Mouse (Mus musculus): ENCODE data around the gene Gm9573. TPM values are rescaled to one million over a fixed set of nuclear protein-coding genes. Genes with fewer than 3 reads are reported as not detected.

Gm9573 gene
- polyA plus RNA-seq, 1 experiment from 2014 or later: not detected

Other genes with a start within 250 kb of the Gm9573 start
- 0.88 and 1.3 TPM in 2 replicates for gene H2-Q4, start 247.0 kb downstream of the Gm9573 start, polyA plus RNA-seq (2015; fragmentation: Nextera tagmentation; extraction: Ambion mirVana)
- gene H2-Q6, start 201.8 kb downstream of the Gm9573 start, polyA plus RNA-seq (2015; fragmentation: Nextera tagmentation; extraction: Ambion mirVana): 0.89 and 1.1 TPM in 2 replicates
- gene H2-Q7, start 187.5 kb downstream of the Gm9573 start, polyA plus RNA-seq (2015; fragmentation: Nextera tagmentation; extraction: Ambion mirVana): 2.7 and 4.0 TPM in 2 replicates
- 0.26 and 1.6 TPM in 2 replicates for gene H2-Q10, start 156.5 kb downstream of the Gm9573 start, polyA plus RNA-seq (2015; fragmentation: Nextera tagmentation; extraction: Ambion mirVana)
- gene Pou5f1, start 120.6 kb downstream of the Gm9573 start, polyA plus RNA-seq (2015; fragmentation: Nextera tagmentation; extraction: Ambion mirVana): 0.12 TPM in 1 of 2 replicates, not detected in the other
- gene Tcf19, start 109.8 kb downstream of the Gm9573 start, polyA plus RNA-seq (2015; fragmentation: Nextera tagmentation; extraction: Ambion mirVana): 10.8 and 13.1 TPM in 2 replicates
- 3.5 and 3.7 TPM in 2 replicates for gene Cchcr1, start 109.5 kb downstream of the Gm9573 start, polyA plus RNA-seq (2015; fragmentation: Nextera tagmentation; extraction: Ambion mirVana)
- gene Psors1c2, start 93.4 kb downstream of the Gm9573 start, polyA plus RNA-seq (2015; fragmentation: Nextera tagmentation; extraction: Ambion mirVana): 0.56 and 0.96 TPM in 2 replicates
- 0.06 TPM in 2 replicates for gene Cdsn, start 74.5 kb downstream of the Gm9573 start, polyA plus RNA-seq (2015; fragmentation: Nextera tagmentation; extraction: Ambion mirVana)
- gene 2300002M23Rik, start 59.2 kb downstream of the Gm9573 start, polyA plus RNA-seq (2015; fragmentation: Nextera tagmentation; extraction: Ambion mirVana): not detected in 2 replicates
- gene Sfta2, start 25.1 kb downstream of the Gm9573 start, polyA plus RNA-seq (2015; fragmentation: Nextera tagmentation; extraction: Ambion mirVana): not detected in 2 replicates
- gene Mucl3, start 17.1 kb upstream of the Gm9573 start, polyA plus RNA-seq (2015; fragmentation: Nextera tagmentation; extraction: Ambion mirVana): not detected in 2 replicates
- gene Vars2, start 41.0 kb upstream of the Gm9573 start, polyA plus RNA-seq (2015; fragmentation: Nextera tagmentation; extraction: Ambion mirVana): 16.3 and 16.5 TPM in 2 replicates
- 27.6 and 29.5 TPM in 2 replicates for gene Gtf2h4, start 47.1 kb upstream of the Gm9573 start, polyA plus RNA-seq (2015; fragmentation: Nextera tagmentation; extraction: Ambion mirVana)
- gene Ddr1, start 78.0 kb upstream of the Gm9573 start, polyA plus RNA-seq (2015; fragmentation: Nextera tagmentation; extraction: Ambion mirVana): 107 and 118 TPM in 2 replicates
- 9.7 and 9.9 TPM in 2 replicates for gene Ier3, start 195.0 kb upstream of the Gm9573 start, polyA plus RNA-seq (2015; fragmentation: Nextera tagmentation; extraction: Ambion mirVana)
- gene Flot1, start 196.6 kb upstream of the Gm9573 start, polyA plus RNA-seq (2015; fragmentation: Nextera tagmentation; extraction: Ambion mirVana): 86.8 and 98.0 TPM in 2 replicates
- gene Tubb5, start 211.7 kb upstream of the Gm9573 start, polyA plus RNA-seq (2015; fragmentation: Nextera tagmentation; extraction: Ambion mirVana): 1,854 and 1,858 TPM in 2 replicates
- gene Mdc1, start 214.9 kb upstream of the Gm9573 start, polyA plus RNA-seq (2015; fragmentation: Nextera tagmentation; extraction: Ambion mirVana): 9.0 and 10.7 TPM in 2 replicates
- gene Nrm, start 234.7 kb upstream of the Gm9573 start, polyA plus RNA-seq (2015; fragmentation: Nextera tagmentation; extraction: Ambion mirVana): 18.6 and 18.9 TPM in 2 replicates
- gene Ppp1r18, start 239.0 kb upstream of the Gm9573 start, polyA plus RNA-seq (2015; fragmentation: Nextera tagmentation; extraction: Ambion mirVana): 20.3 and 23.3 TPM in 2 replicates

Data from midbrain, embryonic 15.5 days (tissue).